Mouse (Mus musculus) megakaryocyte progenitor cell, adult 5-6 weeks (primary cell): ENCODE measurements around the gene Kcnk3. TPM values are rescaled to one million over a fixed set of nuclear protein-coding genes. Genes with fewer than 3 reads are reported as not detected.

Source experiments
- ATAC-seq: replicated peaks from 2 replicates; pipeline ENCODE4 v1.8.0; 2016; ENCODE audit warnings: mild to moderate bottlenecking, moderate TSS enrichment, inconsistent platforms; ENCODE audit not compliant: poor library complexity
- total RNA-seq, 2 experiments: library from RNA; stranded (forward) in 1 of 2; stranded (reverse) in 1 of 2; fragments of 157-497, 149-512 nt in 1 of 2; fragments of 200-1000 nt in 1 of 2; gene quantifications; 2 replicates each; pipeline versions ENCODE4 v1.2.3 to v1.2.4; 2015 to 2017

The Kcnk3 gene
- total RNA-seq, 2 experiments from 2014 or later, result not detected

- ATAC-seq, result no peak
These were observed 869 bp upstream of the Kcnk3 start for GRCm38 (mm10) chr5:30587101-30587500.

GRCm38 (mm10) chr5:30588301-30588968 lies 465 bp downstream of the Kcnk3 start:
- ATAC-seq, result peak; percentile 23; the same call in 1 of the 2 replicates

GRCm38 (mm10) chr5:30589069-30589468 lies 1.1 kb downstream of the Kcnk3 start:
- ATAC-seq, result no peak

GRCm38 (mm10) chr5:30589546-30589945 lies 1.6 kb downstream of the Kcnk3 start:
- ATAC-seq, result no peak

GRCm38 (mm10) chr5:30590231-30590630 lies 2.3 kb downstream of the Kcnk3 start:
- ATAC-seq, result no peak

- no peak for ATAC-seq
These were observed 3.3 kb downstream of the Kcnk3 start for GRCm38 (mm10) chr5:30591205-30591731.

GRCm38 (mm10) chr5:30591786-30592185 lies 3.8 kb downstream of the Kcnk3 start:
- no peak for ATAC-seq

GRCm38 (mm10) chr5:30592279-30592980 lies 4.5 kb downstream of the Kcnk3 start:
- ATAC-seq, result no peak

GRCm38 (mm10) chr5:30593360-30593759 lies 5.4 kb downstream of the Kcnk3 start:
- no peak for ATAC-seq

- ATAC-seq, result no peak
These were observed 6.0 kb downstream of the Kcnk3 start for GRCm38 (mm10) chr5:30593811-30594504.

GRCm38 (mm10) chr5:30594953-30595560 lies 7.1 kb downstream of the Kcnk3 start:
- ATAC-seq, result no peak

GRCm38 (mm10) chr5:30601397-30601796 lies 13.4 kb downstream of the Kcnk3 start:
- ATAC-seq, result no peak

- ATAC-seq, result no peak
These were observed 15.3 kb downstream of the Kcnk3 start for GRCm38 (mm10) chr5:30603255-30603654.

- ATAC-seq, result no peak
These were observed 16.0 kb downstream of the Kcnk3 start for GRCm38 (mm10) chr5:30603926-30604325.

GRCm38 (mm10) chr5:30604769-30605188 lies 16.8 kb downstream of the Kcnk3 start:
- no peak for ATAC-seq

- ATAC-seq, result no peak
These were observed 17.7 kb downstream of the Kcnk3 start for GRCm38 (mm10) chr5:30605649-30606048.

GRCm38 (mm10) chr5:30606424-30607073 lies 18.6 kb downstream of the Kcnk3 start:
- no peak for ATAC-seq

GRCm38 (mm10) chr5:30609094-30609493 lies 21.1 kb downstream of the Kcnk3 start:
- no peak for ATAC-seq

- ATAC-seq, result no peak
These were observed 22.1 kb downstream of the Kcnk3 start for GRCm38 (mm10) chr5:30609918-30610645.

- no peak for ATAC-seq
These were observed 23.1 kb downstream of the Kcnk3 start for GRCm38 (mm10) chr5:30611091-30611490.
